Mouse (Mus musculus): ENCODE results near the gene Gm3045.

Gene Gm3045

DNA sequence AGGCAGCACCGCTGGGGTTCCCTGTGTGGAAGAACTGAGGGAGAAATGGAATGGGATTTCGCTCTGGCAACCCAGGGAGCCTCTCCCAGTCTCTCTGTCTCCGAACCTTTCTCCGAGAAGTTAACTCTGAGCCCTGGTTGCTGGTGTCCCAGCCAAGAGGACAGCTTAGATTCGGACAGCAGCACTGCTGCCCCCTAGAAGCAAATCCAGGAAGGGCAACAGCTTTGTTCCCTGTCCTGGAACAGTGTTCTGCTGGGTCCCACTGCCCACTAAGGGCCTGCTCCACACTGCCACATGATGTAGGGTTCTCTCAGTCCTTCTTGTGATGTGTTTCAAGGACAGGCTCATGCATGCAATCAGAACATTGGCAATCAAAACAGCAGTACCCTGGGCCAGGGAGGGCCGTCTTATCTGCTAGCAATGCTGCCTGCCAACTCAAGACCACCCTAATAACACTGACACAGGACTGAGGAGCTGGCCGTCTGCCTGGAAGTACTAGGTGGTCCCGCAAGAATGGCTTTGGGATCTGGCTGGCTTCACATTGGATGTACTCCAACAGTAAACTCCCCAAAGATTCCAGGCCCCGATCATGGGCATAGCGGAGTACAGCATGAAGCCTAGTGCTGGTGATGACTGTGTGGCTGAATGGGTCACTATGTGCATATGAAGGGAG, 9.4 kb downstream of the Gm3045 start:
- intact Hi-C loops (cut with DNase I) = no loop called here

DNA sequence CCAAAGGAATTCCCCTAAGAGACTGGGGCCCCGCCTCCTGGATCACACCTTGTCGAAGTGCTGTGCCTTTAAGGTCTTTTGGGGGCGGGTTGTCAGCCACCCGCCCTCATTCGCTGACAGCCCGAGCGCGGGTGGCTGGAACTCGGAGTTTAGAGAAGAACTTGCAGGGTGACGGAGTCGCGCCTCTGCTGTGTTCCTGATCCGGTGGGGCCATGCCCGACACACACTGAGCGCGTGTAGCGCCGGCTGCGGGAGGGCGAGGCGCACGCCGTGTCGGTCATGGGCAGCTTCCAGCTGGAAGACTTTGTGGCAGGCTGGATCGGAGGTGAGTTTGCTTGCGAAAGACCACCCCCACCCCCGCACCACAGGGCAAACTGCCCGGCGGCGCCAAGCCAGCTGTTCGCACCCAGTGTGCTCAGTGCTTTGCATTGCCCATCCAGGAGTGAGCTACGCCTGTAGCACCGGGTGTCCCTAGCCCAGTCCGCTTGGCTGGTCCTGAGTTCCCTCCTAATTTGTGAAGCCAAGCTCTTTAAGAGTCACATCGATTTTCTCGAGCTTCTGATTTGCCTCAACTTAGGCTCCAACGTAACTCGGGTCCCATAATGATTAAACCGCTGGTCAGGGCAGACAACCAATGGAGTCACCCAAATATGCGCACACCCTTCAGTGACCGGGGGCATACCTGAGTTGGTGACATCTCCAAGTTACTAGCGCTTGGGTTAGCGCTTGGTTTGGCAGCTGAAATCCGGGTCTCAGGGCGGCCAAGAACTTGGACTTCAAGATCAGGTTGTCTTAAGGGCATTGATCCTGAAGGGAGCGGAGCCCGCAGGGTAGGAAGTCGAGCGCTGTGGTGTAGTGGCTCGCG, 12.0 kb downstream of the Gm3045 start, which contains the start of gene Slc25a48:
Gene Slc25a48, plus strand, starts transcription at position 145 of the 865 bp plus-strand sequence.
- intact Hi-C loops (cut with DNase I) = no loop called here

- intact Hi-C loops (cut with DNase I) = no loop called here
Measured at GRCm38 (mm10) chr13:56443411-56443810, 17.0 kb downstream of the Gm3045 start.

DNA sequence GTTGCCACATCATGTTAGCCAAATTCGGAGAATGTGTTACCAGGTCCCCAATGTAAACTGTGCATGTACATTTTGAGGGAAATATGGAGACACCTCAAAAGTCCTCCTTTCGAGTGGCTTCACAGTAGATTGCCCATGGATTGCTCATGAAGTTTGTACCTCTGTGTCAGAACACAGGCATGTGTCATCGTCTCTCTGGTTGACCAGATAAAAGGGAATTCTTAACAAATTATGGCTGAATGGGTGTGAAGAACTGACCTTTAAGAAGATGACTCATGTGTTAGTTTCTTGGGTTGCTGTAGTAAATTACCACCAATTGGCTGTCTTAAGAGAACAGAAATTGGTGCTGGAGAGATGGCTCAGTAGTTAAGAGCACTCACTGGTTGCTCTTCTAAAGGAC, 17.7 kb downstream of the Gm3045 start:
- intact Hi-C loops (cut with DNase I) = no loop called here

GRCm38 (mm10) chr13:56444996-56445395, 18.6 kb downstream of the Gm3045 start:
- intact Hi-C loops (cut with DNase I) = no loop called here

- intact Hi-C loops (cut with DNase I) = no loop called here
Measured at GRCm38 (mm10) chr13:56449239-56450030, 23.0 kb downstream of the Gm3045 start.

- intact Hi-C loops (cut with DNase I) = no loop called here
Measured at GRCm38 (mm10) chr13:56450035-56450434, 23.6 kb downstream of the Gm3045 start.

DNA sequence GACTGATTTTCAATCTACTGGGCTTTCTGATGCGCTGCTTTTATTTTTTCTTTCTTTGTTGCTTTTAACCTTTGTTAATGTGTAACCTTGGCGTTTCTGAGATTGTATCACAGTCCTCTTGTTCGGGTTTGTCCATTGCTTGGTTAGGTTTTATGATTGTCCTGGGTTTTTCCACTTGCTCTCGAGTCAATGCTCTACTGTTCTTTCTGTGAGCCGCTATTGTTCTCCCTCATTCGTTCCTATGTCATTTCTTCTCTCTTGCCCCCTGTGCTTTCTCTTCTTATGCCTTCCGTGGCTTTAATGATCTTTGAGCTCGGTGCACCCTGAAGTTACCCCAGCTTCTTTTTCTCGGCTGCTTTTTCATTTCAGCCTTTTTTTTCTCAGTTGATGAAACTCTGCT, 31.6 kb downstream of the Gm3045 start:
- intact Hi-C loops (cut with DNase I) = no loop called here

DNA sequence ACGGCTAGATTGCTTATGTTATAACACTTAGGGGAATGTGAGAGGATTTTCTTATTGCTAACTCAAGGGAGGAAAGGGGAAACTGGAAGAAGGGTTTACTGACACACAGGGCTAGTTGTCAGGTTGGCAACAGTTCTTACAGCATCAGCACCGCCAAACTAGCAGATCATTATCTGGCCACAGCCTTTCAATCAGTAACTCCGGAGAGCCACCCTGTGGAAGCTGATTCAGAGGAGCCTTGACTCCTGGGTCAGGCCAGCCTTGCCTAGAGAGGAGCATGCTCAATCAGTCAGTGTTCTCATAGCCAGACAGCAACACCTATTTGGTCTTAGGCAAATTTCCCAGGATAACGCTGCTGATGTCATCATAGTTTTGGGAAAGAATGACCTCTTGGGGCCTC, 35.1 kb downstream of the Gm3045 start:
- intact Hi-C loops (cut with DNase I) = no loop called here

GRCm38 (mm10) chr13:56462791-56463190, 36.4 kb downstream of the Gm3045 start:
- intact Hi-C loops (cut with DNase I) = no loop called here

DNA sequence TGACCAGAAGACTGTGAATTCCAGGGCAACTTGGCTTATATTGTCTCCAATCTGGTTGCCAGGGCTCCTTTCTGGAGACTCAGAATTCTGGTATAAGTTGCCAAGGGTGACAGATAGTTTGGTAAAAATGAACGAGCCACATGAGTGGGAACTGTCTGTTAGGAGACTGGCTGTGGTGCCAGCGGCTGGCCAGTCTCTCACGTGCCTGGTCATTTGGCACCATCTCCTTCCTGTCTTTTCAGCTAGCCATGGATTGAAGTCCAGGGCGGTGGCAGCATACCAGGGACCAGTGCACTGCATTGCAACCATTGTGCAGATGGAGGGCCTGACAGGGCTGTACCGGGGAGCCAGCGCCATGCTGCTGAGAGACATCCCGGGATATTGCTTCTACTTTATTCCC, 36.9 kb downstream of the Gm3045 start:
- intact Hi-C loops (cut with DNase I) = no loop called here

DNA sequence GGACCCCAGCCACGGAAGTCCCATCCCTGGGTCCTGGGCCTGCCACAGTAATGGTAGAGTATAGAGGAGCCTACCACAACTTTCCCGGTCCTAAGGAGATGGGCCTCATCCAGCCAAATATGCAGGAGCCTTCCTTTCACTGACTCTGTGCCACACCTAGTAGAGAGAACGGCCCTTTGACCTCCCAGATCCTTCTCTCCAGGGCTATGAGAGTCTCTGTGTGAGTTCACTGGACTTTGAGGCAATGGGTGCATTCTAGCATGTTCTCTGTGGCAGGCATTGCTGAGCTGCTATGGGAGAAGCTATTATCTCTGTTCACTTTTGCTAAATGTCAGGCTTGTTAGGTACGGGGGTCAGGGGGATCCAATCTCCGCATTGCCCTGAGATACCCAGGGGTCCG, 37.4 kb downstream of the Gm3045 start:
- intact Hi-C loops (cut with DNase I) = no loop called here

DNA sequence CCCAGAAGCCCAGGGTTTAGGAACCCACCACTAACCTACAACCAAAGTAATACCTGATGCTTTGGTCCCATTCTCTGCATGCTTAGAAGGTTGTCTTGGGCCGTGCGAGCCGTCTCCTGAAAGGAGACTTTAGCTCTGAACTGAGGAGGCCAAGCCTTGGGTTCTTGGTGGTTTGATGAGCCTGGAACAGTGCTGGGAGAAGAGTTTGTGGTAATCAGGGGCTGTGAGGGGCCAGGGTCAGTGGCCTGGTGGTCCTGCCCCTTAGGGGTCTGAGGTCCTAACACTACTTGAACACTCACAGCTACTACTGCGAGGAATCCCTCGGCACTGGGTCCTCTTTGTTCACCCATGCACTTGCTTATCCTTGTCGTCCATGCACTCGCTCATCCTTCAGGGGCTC, 41.4 kb downstream of the Gm3045 start:
- intact Hi-C loops (cut with DNase I) = no loop called here

DNA sequence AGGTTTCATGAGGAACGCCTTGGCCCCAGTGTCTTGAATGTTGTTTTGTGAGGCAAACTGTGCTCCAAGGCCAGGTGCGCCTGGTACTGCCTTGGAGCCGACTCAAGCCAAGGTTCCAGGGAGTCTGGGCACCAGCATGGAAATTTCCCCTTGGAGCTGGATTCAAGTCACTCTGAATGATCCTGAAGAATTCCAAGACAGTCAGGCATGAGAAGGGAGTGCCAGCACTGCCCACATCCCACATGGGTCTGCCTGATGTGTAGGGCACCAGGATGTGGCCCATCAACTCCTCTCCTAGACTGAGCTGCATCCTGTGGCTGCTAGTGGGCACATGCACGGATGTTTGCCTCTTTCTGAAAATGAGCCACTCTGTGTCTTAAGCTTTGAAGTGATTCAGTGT, 42.1 kb downstream of the Gm3045 start:
- intact Hi-C loops (cut with DNase I) = no loop called here

- intact Hi-C loops (cut with DNase I) = loop anchor here (5.0 kb wide), 1 partner anchor 791 kb away; no protein-coding TSS in a partner anchor
Measured at GRCm38 (mm10) chr13:56471211-56471610, 44.8 kb downstream of the Gm3045 start.

DNA sequence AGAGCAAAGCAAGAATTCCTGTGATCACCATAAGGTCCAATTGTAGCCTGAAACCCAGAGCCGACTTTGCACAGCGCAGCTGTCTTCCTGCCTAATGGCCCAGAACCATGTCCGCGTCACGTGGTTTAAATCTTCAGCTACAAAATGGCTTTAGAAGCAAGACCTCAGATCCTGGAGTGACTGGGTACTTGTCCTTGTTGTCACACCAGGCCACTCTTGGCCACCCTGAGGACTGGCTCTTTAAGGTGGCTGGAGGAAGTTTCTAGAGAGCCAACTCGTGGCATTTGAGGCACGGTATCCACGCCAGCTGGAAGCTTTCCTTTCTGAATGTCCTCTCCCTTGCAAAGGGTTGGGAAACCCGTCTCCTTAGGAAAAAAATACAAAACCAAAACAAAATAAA, 45.6 kb downstream of the Gm3045 start:
- intact Hi-C loops (cut with DNase I) = loop anchor here (5.0 kb wide), 1 partner anchor 790 kb away; no protein-coding TSS in a partner anchor

- intact Hi-C loops (cut with DNase I) = loop anchor here (5.0 kb wide), 1 partner anchor 790 kb away; no protein-coding TSS in a partner anchor
Measured at GRCm38 (mm10) chr13:56472661-56473060, 46.3 kb downstream of the Gm3045 start.

DNA sequence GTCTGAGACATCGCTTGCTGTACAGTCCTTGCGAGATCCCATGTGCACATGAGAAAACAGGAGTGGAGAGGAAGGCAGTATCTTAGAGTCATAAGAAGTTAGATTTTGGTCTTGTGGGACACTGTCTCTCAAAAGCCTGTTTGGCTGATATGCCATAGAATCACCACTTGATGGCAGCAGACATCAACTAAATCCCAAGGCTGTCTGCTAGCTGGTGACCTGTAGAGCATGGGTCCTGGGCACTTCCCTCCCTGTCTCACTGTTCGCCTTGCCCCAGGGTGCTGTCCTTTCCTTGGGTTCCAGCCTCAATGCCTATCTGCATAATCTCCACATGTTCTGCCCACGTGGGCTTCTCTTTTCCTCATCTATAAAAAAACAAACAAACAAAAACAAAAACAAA, 49.0 kb downstream of the Gm3045 start:
- intact Hi-C loops (cut with DNase I) = loop anchor here (5.0 kb wide), 4 partner anchors 62 to 282 kb away; no protein-coding TSS in a partner anchor

- intact Hi-C loops (cut with DNase I) = loop anchor here (2.0 to 5.0 kb wide), 5 partner anchors 61 to 281 kb away; no protein-coding TSS in a partner anchor
Measured at GRCm38 (mm10) chr13:56476790-56477189, 50.4 kb downstream of the Gm3045 start.

DNA sequence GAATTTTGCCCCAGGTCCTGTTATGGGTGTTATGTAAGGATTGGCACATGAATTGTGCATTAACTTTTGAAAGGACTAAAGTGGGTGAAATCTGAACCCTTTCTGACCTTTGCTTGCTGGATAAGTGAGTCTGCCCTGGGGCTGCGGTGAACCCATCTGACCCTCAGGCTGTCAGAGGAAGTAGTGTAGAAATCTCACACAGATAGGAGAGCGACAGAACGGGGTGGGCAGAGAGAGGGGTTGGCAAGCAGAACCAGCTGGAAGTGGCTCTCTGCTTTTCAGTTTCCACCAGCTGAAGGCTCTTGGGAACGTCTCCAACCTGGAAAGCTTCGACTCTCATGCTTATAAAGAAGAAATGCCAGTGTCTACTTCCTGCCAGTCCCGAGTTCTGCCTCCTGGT, 50.9 kb downstream of the Gm3045 start:
- intact Hi-C loops (cut with DNase I) = loop anchor here (2.0 to 5.0 kb wide), 5 partner anchors 60 to 280 kb away; no protein-coding TSS in a partner anchor

- intact Hi-C loops (cut with DNase I) = loop anchor here (5.0 kb wide), 4 partner anchors 59 to 279 kb away; no protein-coding TSS in a partner anchor
Measured at GRCm38 (mm10) chr13:56478027-56478426, 51.6 kb downstream of the Gm3045 start.

Data from adrenal gland (tissue).